Mouse (Mus musculus): ENCODE measurements around the gene Srsf6. TPM values are rescaled to one million over a fixed set of nuclear protein-coding genes. Genes with fewer than 3 reads are reported as not detected.
A peak's percentile ranks its signal among the peaks of the same experiment; 100 is the strongest.
"Not testable (repeated sequence)": the region's sequence is repeated elsewhere in the genome, so short reads cannot be mapped to it uniquely, and the experiment has no call there.

The Srsf6 gene
- polyA plus RNA-seq (2015; fragmentation: Nextera tagmentation; extraction: Ambion mirVana): 206 and 214 TPM in 2 replicates

- H3K4me3 ChIP-seq (ENCODE audit: low read length): peak within 1 kb of the TSS; percentile 75
- H3K9me3 ChIP-seq (ENCODE audit: low read length): no peaks in the 10 kb centered on the region
- H3K4me2 ChIP-seq (replicated peaks; ENCODE audit: low read depth, low read length): peak within 1 kb of the TSS; percentile 82
- peak; percentile 92 for ATAC-seq (ENCODE audit: low FRiP score, low TSS enrichment)
- 0% methylated on average over 58 of the region's 68 CpGs for WGBS
- H3K27ac ChIP-seq (ENCODE audit: low read length): peak within 1 kb of the TSS; percentile 96
- peaks cover 27% of the 10 kb centered on the region for H3K36me3 ChIP-seq (ENCODE audit: insufficient read depth, low read length)
- peaks cover 28% of the 10 kb centered on the region for H3K4me1 ChIP-seq (ENCODE audit: insufficient read depth, low read length)
- peak within 1 kb of the TSS; percentile 99 for H3K9ac ChIP-seq (replicated peaks; ENCODE audit: low read length)
- peaks cover 15% of the 10 kb centered on the region; the same call in 1 of the 2 replicates for H3K27me3 ChIP-seq (ENCODE audit: insufficient read depth, low read length)
These were observed at the start of gene Srsf6 for GRCm38 (mm10) chr2:162931123-162931673. TSS of gene Srsf6 (plus strand) at chr2:162931528.

- no peak overlapping the region for H3K9ac ChIP-seq (replicated peaks; ENCODE audit: low read length)
- H3K36me3 ChIP-seq (ENCODE audit: insufficient read depth, low read length): no peaks in the 10 kb centered on the region
- ATAC-seq (ENCODE audit: low FRiP score, low TSS enrichment): no peak
- no peaks in the 10 kb centered on the region for H3K4me1 ChIP-seq (ENCODE audit: insufficient read depth, low read length)
- WGBS: 56% methylated on average over 2 of the region's 2 CpGs
- H3K9me3 ChIP-seq (ENCODE audit: low read length): no peaks in the 10 kb centered on the region
- H3K4me2 ChIP-seq (replicated peaks; ENCODE audit: low read depth, low read length): no peak overlapping the region
- H3K4me3 ChIP-seq (ENCODE audit: low read length): no peak overlapping the region
- H3K27ac ChIP-seq (ENCODE audit: low read length): no peak overlapping the region
- no peaks in the 10 kb centered on the region for H3K27me3 ChIP-seq (ENCODE audit: insufficient read depth, low read length)
These were observed 47.2 kb upstream of the Srsf6 start for GRCm38 (mm10) chr2:162884101-162884500.

DNA sequence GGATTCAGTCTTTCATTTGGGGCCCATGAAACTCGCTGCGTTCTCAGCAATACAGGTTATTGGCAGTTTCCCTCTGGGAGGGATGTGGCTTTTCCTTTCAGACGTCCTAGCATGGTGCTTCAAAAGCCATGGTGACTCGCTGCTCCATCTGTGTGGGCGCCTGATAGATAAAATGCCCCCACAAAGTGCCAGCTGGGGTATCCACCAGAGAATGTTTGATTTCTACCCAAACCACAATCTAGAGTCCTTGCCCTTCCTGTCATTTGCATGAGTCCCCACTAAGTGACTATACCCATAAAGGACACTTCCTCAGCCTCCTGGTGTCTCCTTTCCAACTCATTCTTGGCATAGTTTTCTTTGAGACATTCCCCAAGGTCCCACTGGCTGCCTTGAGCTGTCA is 44.2 kb upstream of the Srsf6 start:
- H3K4me1 ChIP-seq (ENCODE audit: insufficient read depth, low read length): no peaks in the 10 kb centered on the region
- no peak for ATAC-seq (ENCODE audit: low FRiP score, low TSS enrichment)
- no peaks in the 10 kb centered on the region for H3K9me3 ChIP-seq (ENCODE audit: low read length)
- no peak overlapping the region for H3K9ac ChIP-seq (replicated peaks; ENCODE audit: low read length)
- no peak overlapping the region for H3K27ac ChIP-seq (ENCODE audit: low read length)
- no peak overlapping the region for H3K4me3 ChIP-seq (ENCODE audit: low read length)
- no peak overlapping the region for H3K4me2 ChIP-seq (replicated peaks; ENCODE audit: low read depth, low read length)
- H3K27me3 ChIP-seq (ENCODE audit: insufficient read depth, low read length): no peaks in the 10 kb centered on the region
- WGBS: 79% methylated on average over 5 of the region's 5 CpGs
- no peaks in the 10 kb centered on the region for H3K36me3 ChIP-seq (ENCODE audit: insufficient read depth, low read length)

GRCm38 (mm10) chr2:162888677-162889076 is 42.7 kb upstream of the Srsf6 start:
- no peak for ATAC-seq (ENCODE audit: low FRiP score, low TSS enrichment)
- Histone ChIP-seq H3K27ac (ENCODE audit: low read length) (no peak overlapping the region), H3K4me3 (ENCODE audit: low read length) (no peak overlapping the region), H3K4me2 (replicated peaks; ENCODE audit: low read depth, low read length) (no peak overlapping the region), H3K9me3 (ENCODE audit: low read length) (no peaks in the 10 kb centered on the region), H3K4me1 (ENCODE audit: insufficient read depth, low read length) (no peaks in the 10 kb centered on the region), H3K36me3 (ENCODE audit: insufficient read depth, low read length) (no peaks in the 10 kb centered on the region), H3K27me3 (ENCODE audit: insufficient read depth, low read length) (no peaks in the 10 kb centered on the region), H3K9ac (replicated peaks; ENCODE audit: low read length) (no peak overlapping the region)
- 76% methylated on average over 8 of the region's 8 CpGs for WGBS

DNA sequence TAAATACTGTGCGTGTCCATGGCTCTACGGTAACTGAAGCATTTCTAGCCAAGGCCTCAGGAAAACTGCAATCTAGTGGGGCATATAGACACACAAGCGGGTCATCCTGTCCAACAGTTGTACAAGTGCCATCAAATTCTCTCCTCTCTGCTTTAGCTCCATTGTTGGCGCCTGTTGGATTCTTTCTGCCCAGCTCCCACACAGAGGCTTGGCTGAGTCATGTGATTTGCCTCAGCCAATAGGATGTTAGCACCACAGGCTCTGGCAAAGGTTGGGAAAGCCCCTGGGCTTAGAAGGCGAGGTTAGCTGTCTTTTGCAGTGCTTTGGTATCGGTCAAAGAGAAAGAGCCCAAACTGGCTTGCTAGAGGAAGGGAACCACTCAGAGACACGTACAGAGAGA is 42.1 kb upstream of the Srsf6 start:
- WGBS: 72% methylated on average over 7 of the region's 7 CpGs
- H3K4me2 ChIP-seq (replicated peaks; ENCODE audit: low read depth, low read length): no peak overlapping the region
- no peak overlapping the region for H3K9ac ChIP-seq (replicated peaks; ENCODE audit: low read length)
- H3K27ac ChIP-seq (ENCODE audit: low read length): no peak overlapping the region
- no peaks in the 10 kb centered on the region for H3K27me3 ChIP-seq (ENCODE audit: insufficient read depth, low read length)
- no peaks in the 10 kb centered on the region for H3K4me1 ChIP-seq (ENCODE audit: insufficient read depth, low read length)
- no peak overlapping the region for H3K4me3 ChIP-seq (ENCODE audit: low read length)
- H3K9me3 ChIP-seq (ENCODE audit: low read length): no peaks in the 10 kb centered on the region
- ATAC-seq (ENCODE audit: low FRiP score, low TSS enrichment): no peak
- no peaks in the 10 kb centered on the region for H3K36me3 ChIP-seq (ENCODE audit: insufficient read depth, low read length)

DNA sequence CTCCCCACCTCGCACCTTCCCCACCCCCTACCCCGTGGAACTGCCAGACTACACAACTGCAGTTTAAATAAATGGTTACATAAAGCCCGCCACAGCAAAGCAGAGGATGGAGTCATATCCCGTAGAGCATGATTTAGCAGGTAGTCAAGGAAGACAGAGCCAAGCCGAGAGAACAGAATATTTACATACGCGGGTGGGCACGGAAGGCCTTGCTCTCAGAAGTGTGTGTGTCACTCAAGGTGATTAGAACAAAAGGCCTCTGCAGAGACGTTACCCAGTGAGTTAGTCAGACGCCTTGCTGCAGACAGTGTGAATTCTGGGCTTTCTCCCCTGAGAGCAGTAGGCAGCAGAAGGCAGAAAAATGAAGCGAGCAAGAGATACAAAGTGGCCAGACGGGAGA is 41.6 kb upstream of the Srsf6 start:
- Histone ChIP-seq H3K27me3 (ENCODE audit: insufficient read depth, low read length) (no peaks in the 10 kb centered on the region), H3K4me2 (replicated peaks; ENCODE audit: low read depth, low read length) (no peak overlapping the region), H3K4me1 (ENCODE audit: insufficient read depth, low read length) (no peaks in the 10 kb centered on the region), H3K36me3 (ENCODE audit: insufficient read depth, low read length) (no peaks in the 10 kb centered on the region), H3K4me3 (ENCODE audit: low read length) (no peak overlapping the region), H3K9me3 (ENCODE audit: low read length) (no peaks in the 10 kb centered on the region), H3K9ac (replicated peaks; ENCODE audit: low read length) (no peak overlapping the region), H3K27ac (ENCODE audit: low read length) (no peak overlapping the region)
- no peak for ATAC-seq (ENCODE audit: low FRiP score, low TSS enrichment)
- 83% methylated on average over 12 of the region's 12 CpGs for WGBS

DNA sequence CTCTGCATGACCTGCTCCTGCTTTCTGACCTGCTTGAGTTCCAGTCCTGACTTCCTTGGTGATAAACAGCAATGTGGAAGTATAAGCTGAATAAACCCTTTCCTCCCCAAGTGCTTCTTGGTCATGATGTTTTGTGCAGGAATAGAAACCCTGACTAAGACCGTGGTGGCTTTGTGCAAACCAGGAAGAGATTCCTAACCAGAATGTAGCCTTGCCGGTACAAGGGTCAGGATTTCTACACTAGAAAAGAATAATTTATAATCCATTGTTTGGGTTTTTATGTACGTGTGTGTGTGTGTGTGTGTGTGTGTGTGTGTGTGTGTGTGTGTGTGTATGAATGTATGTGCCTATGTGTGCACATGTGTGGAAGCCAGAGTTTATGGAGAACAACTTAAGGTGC is 38.3 kb upstream of the Srsf6 start:
- not testable (repeated sequence) for ATAC-seq (ENCODE audit: low FRiP score, low TSS enrichment); H3K9me3 ChIP-seq (ENCODE audit: low read length); H3K27ac ChIP-seq (ENCODE audit: low read length); H3K9ac ChIP-seq (replicated peaks; ENCODE audit: low read length); H3K4me3 ChIP-seq (ENCODE audit: low read length); H3K36me3 ChIP-seq (ENCODE audit: insufficient read depth, low read length); H3K4me2 ChIP-seq (replicated peaks; ENCODE audit: low read depth, low read length); H3K4me1 ChIP-seq (ENCODE audit: insufficient read depth, low read length); H3K27me3 ChIP-seq (ENCODE audit: insufficient read depth, low read length)
- WGBS: 87% methylated on average over 3 of the region's 3 CpGs

- not testable (repeated sequence) for ATAC-seq (ENCODE audit: low FRiP score, low TSS enrichment); H3K27me3 ChIP-seq (ENCODE audit: insufficient read depth, low read length); H3K36me3 ChIP-seq (ENCODE audit: insufficient read depth, low read length); H3K9ac ChIP-seq (replicated peaks; ENCODE audit: low read length); H3K4me2 ChIP-seq (replicated peaks; ENCODE audit: low read depth, low read length); H3K9me3 ChIP-seq (ENCODE audit: low read length); H3K27ac ChIP-seq (ENCODE audit: low read length); H3K4me3 ChIP-seq (ENCODE audit: low read length); H3K4me1 ChIP-seq (ENCODE audit: insufficient read depth, low read length)
- WGBS: 87% methylated on average over 15 of the region's 20 CpGs
These were observed 32.1 kb upstream of the Srsf6 start for GRCm38 (mm10) chr2:162899256-162899655.

GRCm38 (mm10) chr2:162899880-162900589 is 31.3 kb upstream of the Srsf6 start:
- no peak overlapping the region for H3K4me3 ChIP-seq (ENCODE audit: low read length)
- no peak overlapping the region for H3K27ac ChIP-seq (ENCODE audit: low read length)
- no peak overlapping the region for H3K9ac ChIP-seq (replicated peaks; ENCODE audit: low read length)
- H3K27me3 ChIP-seq (ENCODE audit: insufficient read depth, low read length): no peaks in the 10 kb centered on the region
- 66% methylated on average over 12 of the region's 12 CpGs for WGBS
- H3K4me2 ChIP-seq (replicated peaks; ENCODE audit: low read depth, low read length): no peak overlapping the region
- H3K9me3 ChIP-seq (ENCODE audit: low read length): no peaks in the 10 kb centered on the region
- H3K36me3 ChIP-seq (ENCODE audit: insufficient read depth, low read length): no peaks in the 10 kb centered on the region
- H3K4me1 ChIP-seq (ENCODE audit: insufficient read depth, low read length): no peaks in the 10 kb centered on the region
- ATAC-seq (ENCODE audit: low FRiP score, low TSS enrichment): no peak

GRCm38 (mm10) chr2:162900590-162900916 is 30.8 kb upstream of the Srsf6 start:
- ATAC-seq (ENCODE audit: low FRiP score, low TSS enrichment): no peak
- WGBS: 37% methylated on average over 2 of the region's 2 CpGs

More at GRCm38 (mm10) chr2:162900590-162900916, 30.8 kb upstream of the Srsf6 start:
- H3K4me3 ChIP-seq (ENCODE audit: low read length): no peak overlapping the region
- H3K36me3 ChIP-seq (ENCODE audit: insufficient read depth, low read length): no peaks in the 10 kb centered on the region
- H3K27ac ChIP-seq (ENCODE audit: low read length): no peak overlapping the region
- H3K27me3 ChIP-seq (ENCODE audit: insufficient read depth, low read length): no peaks in the 10 kb centered on the region
- H3K9me3 ChIP-seq (ENCODE audit: low read length): no peaks in the 10 kb centered on the region
- H3K4me2 ChIP-seq (replicated peaks; ENCODE audit: low read depth, low read length): no peak overlapping the region
- H3K9ac ChIP-seq (replicated peaks; ENCODE audit: low read length): no peak overlapping the region
- no peaks in the 10 kb centered on the region for H3K4me1 ChIP-seq (ENCODE audit: insufficient read depth, low read length)

All from kidney, embryonic 16.5 days (tissue).